Mouse (Mus musculus): ENCODE measurements at regions not wholly inside any gene's neighbourhood (a gene's known extent, or its start where the extent isn't known, plus 50 kb on each side); places are given as distances from the start of the nearest gene placed in this dataset.

GRCm38 (mm10) chr8:12500291-12500690, 72.5 kb upstream of the Spaca7 start:
- TF ChIP-seq CTCF (IDR thresholded peaks at IDR 0.05) (no peak), EP300 (IDR thresholded peaks at IDR 0.05) (no peak)
